Mouse (Mus musculus): Measurements from ENCODE around the gene Rgs21. TPM values are rescaled to one million over a fixed set of nuclear protein-coding genes. Genes with fewer than 3 reads are reported as not detected.

The Rgs21 gene
- polyA plus RNA-seq (2015; fragmentation: Nextera tagmentation; extraction: Ambion mirVana), result not detected in 2 replicates

DNA sequence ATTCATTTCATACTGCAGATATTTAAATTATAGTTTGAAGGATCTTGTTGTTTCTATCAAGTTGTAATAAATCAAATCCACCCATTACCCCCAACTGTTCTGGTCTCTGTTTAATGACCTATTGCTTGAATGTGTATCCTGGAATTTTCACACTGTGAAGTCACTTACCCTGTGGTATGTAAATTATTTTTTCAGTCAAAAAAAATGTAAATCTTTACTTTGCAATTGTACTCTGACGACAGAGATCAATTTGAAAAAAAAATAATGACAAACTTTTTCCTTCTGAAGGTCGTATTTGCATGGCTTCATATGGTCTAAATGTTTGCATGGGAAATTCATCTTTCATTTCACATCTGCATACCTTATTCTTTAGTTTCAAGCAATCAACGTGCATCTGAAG lies at the start of gene Rgs21:
Gene Rgs21, minus strand, starts transcription at position 101 of the 400 bp plus-strand sequence.

Other genes with a start within 250 kb of the Rgs21 start
- 3.1 and 4.5 TPM in 2 replicates for gene Rgs18, start 207.8 kb upstream of the Rgs21 start, polyA plus RNA-seq (2015; fragmentation: Nextera tagmentation; extraction: Ambion mirVana)